Mouse (Mus musculus): ENCODE measurements around the gene Zfp605.
"Not testable (repeated sequence)": the region's sequence is repeated elsewhere in the genome, so short reads cannot be mapped to it uniquely, and the experiment has no call there.

DNA sequence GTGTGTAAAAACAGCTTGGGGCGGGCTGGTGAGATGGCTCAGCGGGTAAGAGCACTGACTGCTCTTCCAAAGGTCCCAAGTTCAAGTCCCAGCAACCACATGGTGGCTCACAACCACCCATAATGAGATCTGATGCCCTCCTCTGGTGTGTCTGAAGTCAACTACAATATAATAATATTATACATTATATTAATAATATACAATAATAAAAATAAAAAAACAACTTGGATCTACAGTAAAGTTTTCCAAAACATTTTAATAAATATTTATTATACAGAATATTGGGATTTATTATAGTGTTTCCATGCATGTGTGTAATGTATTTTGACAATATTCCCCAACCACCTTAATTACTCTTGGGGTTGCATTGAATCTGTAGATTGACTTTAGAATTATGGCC, 37.5 kb upstream of the Zfp605 start, which contains the start of gene Gm17655:
- not testable (repeated sequence) for TF ChIP-seq CTCF (IDR thresholded peaks at IDR 0.05; ENCODE audit: borderline replicate concordance, control insufficient read depth, extremely low read depth, insufficient read depth, low read length, poor library complexity); POLR2A (IDR thresholded peaks at IDR 0.05; ENCODE audit: control insufficient read depth, extremely low read depth, insufficient read depth, low read length, poor library complexity)
